Mouse (Mus musculus) small intestine, adult 2 months (tissue): Measurements from ENCODE around the gene Runx3. TPM values are rescaled to one million over a fixed set of nuclear protein-coding genes. Genes with fewer than 3 reads are reported as not detected.

ENCODE experiments used
- H3K27ac ChIP-seq: fragments of 200-500 bp; 2 replicates; pipeline ENCODE4 v1.5.1; 2012; ENCODE audit warnings: low read depth, low read length, control low read depth, inconsistent platforms; ENCODE audit not compliant: insufficient read depth
- H3K27me3 ChIP-seq: fragments of 200-500 bp; 2 replicates; pipeline ENCODE4 v1.6.1; 2012; ENCODE audit warnings: mild to moderate bottlenecking, moderate library complexity, low read length, inconsistent platforms; ENCODE audit not compliant: control insufficient read depth, insufficient read depth
- H3K36me3 ChIP-seq: fragments of 200-500 bp; 2 replicates; pipeline ENCODE4 v1.6.1; 2012; ENCODE audit warnings: mild to moderate bottlenecking, low read length, control low read depth, inconsistent platforms; ENCODE audit not compliant: control insufficient read depth, insufficient read depth
- H3K4me1 ChIP-seq: fragments of 200-500 bp; 2 replicates; pipeline ENCODE4 v1.6.1; 2012; ENCODE audit warnings: low read length, inconsistent platforms, mixed read lengths; ENCODE audit not compliant: control insufficient read depth, insufficient read depth, insufficient read length
- H3K4me3 ChIP-seq: fragments of 200-500 bp; 2 replicates; pipeline ENCODE4 v1.5.1; 2012; ENCODE audit warnings: low read depth, mild to moderate bottlenecking, control low read depth, inconsistent platforms, low read length, moderate library complexity
- CTCF ChIP-seq: fragments of 200-500 bp; IDR thresholded peaks from 2 replicates; pipeline ENCODE4 v1.5.1; 2012; ENCODE audit warnings: low read depth, mild to moderate bottlenecking, control low read depth, inconsistent platforms, low read length, moderate library complexity, mixed read lengths; ENCODE audit not compliant: insufficient replicate concordance, insufficient read length; ENCODE audit errors: extremely low read depth
- POLR2A ChIP-seq: fragments of 200-500 bp; IDR thresholded peaks from 2 replicates; pipeline ENCODE4 v1.6.1; 2012; ENCODE audit warnings: low read depth, mild to moderate bottlenecking, control low read depth, inconsistent platforms, low read length, moderate library complexity
- WGBS: fragments of 180-500 bp; shearing (Covaris S2); methylation state at CpG from one replicate; pipeline ENCODE4 v1.1.7; 2018; 5-methylcytosine and 5-hydroxymethylcytosine counted together
- polyA plus RNA-seq: library from polyadenylated mRNA; depleted of rRNA; stranded (reverse); fragments of >200 nt; gene quantifications from 2 replicates; pipeline ENCODE4 v1.2.3, GENCODE M21; 2012

Runx3 gene
- polyA plus RNA-seq, 1 experiment, result 23.7 TPM

DNA sequence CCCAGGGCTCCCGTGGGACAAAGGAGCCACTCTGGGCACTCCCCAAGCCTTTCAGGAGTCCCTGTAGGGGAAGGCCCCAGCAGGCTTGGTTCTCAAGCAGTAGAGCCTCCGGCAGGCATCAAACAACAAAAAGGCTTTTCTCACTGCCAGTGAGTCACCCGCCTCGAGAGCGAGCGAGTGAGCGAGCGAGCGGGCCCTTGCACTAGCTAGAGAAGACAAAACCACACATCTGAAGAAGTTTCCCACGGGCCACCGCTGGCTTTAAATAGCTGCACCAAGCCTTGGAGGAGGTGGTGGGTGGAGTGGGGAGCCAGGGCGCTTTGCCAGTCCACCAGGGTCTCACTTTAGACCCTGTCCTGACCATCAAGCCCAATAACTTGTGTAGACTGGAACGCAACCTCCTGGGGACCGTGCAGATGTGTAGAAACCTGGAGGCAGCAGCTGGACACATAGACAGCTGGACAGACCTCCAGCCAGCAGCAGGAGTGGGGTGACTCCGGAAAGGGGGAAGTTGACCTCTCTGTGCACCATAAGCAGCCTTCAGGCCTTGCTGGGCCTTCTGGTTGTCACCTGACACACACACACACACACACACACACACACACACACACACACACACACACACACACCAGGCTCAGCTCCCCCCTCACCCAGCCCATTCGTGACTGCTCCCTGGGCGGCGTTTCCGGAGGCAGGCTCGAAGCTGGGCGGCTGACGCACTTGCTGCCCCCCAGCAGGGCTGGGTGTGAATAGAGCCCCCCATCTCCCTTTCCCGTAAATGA lies 40.4 kb upstream of the Runx3 start:
- no peak overlapping the region; the same call in 1 of the 2 replicates for H3K4me3 ChIP-seq
- peak overlapping the region; percentile 67 for H3K27ac ChIP-seq
- 0 out of 2 replicates have a peak, but pooled peaks cover 9% of the 10 kb centered on the region for H3K4me1 ChIP-seq
- 59% methylated on average over 23 of the region's 23 CpGs for WGBS
- H3K27me3 ChIP-seq, result no peaks in the 10 kb centered on the region
- no peak for TF ChIP-seq CTCF
- TF ChIP-seq POLR2A, result no peak
- no peaks in the 10 kb centered on the region for H3K36me3 ChIP-seq

DNA sequence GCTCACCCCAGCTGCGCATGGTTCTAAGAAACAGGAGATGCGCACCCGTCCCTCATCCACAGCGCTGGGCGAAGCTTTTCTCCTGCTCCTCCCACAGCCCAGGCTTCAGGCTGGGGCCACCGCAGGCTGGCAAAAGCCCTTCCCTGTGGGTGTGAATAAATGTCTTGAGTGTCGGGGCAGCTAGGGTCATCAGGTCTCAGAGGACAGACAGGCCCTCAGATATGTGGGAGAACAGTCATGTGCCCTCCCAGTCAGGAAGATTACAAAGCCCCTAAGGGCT lies 39.9 kb upstream of the Runx3 start:
- WGBS, result 61% methylated on average over 7 of the region's 7 CpGs
- Histone ChIP-seq H3K4me3 (no peak overlapping the region), H3K27ac (peak overlapping the region; percentile 61), H3K27me3 (no peaks in the 10 kb centered on the region), H3K36me3 (no peaks in the 10 kb centered on the region), H3K4me1 (0 out of 2 replicates have a peak, but pooled peaks cover 9% of the 10 kb centered on the region)
- TF ChIP-seq POLR2A (no peak), CTCF (no peak)

DNA sequence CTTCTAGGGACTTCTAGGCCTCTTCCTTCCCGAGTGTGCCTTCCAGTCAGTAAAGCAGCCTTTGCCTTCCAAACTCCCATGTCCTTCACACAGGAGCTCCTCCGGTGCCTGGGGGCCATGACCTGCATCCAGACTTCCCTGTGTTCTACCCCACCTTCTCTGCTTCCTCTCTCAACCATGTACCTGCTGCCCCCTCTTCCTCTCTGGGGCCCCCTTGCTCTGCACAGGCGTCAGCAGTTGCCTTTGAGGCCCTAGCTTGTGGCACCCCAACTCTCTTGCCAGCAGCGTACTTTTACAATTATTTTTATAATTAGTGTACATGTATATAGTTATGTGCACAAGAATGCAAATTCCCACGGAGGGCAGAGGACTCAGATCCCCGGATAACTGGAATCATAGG lies 37.4 kb upstream of the Runx3 start:
- no peak overlapping the region for H3K27ac ChIP-seq
- WGBS, result 64% methylated on average over 6 of the region's 6 CpGs
- no peak overlapping the region for H3K4me3 ChIP-seq
- TF ChIP-seq POLR2A (no peak), CTCF (no peak)
- no peaks in the 10 kb centered on the region for H3K27me3 ChIP-seq
- H3K36me3 ChIP-seq, result no peaks in the 10 kb centered on the region
- 0 out of 2 replicates have a peak, but pooled peaks cover 9% of the 10 kb centered on the region for H3K4me1 ChIP-seq

DNA sequence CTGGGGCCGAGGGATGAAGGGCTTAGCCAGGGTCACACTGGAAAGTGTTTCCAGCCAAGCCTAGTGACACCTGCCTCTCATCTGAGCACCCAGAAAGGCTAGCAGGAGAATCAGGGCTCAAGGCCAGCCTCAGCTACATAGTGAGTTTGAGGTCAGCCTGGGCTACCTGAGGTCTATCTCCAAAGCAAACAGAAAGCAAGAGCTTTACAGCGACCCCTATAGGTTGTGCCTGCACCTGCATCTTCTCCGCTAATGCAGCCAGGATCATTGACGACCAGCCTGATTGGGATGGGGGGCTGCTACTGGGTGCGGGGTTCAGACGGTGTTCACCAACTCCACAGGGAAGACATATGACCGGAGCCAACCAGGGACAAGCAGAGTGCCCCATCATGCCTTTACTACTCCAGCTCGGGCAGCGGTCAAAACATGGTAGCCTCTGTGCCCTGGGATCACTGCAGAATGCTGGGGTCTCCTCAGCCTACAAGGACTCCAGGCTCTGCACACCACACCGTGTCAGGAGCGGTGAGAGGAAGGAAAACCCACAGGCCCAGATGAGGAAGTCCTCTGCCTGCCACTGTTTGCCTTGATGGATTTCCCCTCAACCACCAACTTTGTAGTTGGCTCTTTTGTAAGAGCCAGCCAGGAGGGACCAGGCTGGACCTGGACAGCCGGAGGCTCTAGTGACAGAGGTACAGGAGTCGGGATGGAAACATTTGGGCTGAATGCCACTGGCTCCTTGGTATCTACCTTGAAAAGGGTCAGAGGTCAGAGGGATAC lies 35.2 kb upstream of the Runx3 start:
- Histone ChIP-seq H3K4me1 (0 out of 2 replicates have a peak, but pooled peaks cover 5% of the 10 kb centered on the region), H3K27ac (no peak overlapping the region), H3K36me3 (no peaks in the 10 kb centered on the region), H3K27me3 (no peaks in the 10 kb centered on the region), H3K4me3 (no peak overlapping the region)
- TF ChIP-seq CTCF (peak; percentile 37; the same call in 1 of the 2 replicates), POLR2A (no peak)
- WGBS, result 66% methylated on average over 13 of the region's 13 CpGs

DNA sequence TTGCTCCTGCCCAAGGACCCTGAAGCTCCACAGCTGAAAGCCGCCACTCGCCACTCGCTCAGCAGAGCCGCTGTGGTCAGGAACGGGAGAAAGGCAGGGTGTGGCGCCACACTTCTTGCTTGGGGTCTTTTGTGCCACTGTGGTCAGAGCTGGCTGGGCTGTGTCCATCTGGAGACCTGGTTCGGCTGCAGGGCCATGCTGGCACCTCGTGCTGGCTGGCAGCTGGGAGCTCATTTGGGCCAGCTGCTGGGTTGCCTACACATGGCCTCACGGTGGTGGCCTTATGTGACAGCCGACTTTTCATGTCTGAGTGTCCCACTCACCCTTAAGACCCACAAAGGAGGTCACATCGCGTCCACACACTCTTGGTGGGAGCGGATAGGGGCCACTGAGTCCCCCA lies 29.8 kb upstream of the Runx3 start:
- 64% methylated on average over 13 of the region's 13 CpGs for WGBS

DNA sequence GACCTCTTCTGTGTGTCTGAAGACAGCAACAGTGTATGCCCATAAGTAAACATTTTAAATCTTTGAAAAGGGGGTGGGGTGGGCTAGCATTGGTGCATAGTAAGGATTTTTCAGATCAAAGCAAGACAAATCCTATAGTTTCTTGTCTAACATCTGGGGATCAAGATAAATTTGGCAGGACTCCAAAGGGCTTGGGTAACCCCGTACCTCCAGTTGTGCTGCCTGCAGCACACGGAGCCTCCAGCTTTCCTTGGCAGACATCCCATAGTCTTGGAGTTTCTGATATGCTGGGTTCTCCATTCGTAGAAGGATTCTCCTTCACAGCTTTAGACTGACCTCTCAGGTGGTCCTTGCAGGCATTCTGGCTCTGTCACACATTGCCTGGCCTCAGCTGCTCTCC lies 27.6 kb upstream of the Runx3 start:
- TF ChIP-seq CTCF, result no peak
- TF ChIP-seq POLR2A, result no peak
- Histone ChIP-seq H3K4me1 (no peaks in the 10 kb centered on the region; the same call in 1 of the 2 replicates), H3K36me3 (no peaks in the 10 kb centered on the region), H3K27ac (no peak overlapping the region), H3K27me3 (no peaks in the 10 kb centered on the region), H3K4me3 (no peak overlapping the region)
- 18% methylated on average over 3 of the region's 3 CpGs for WGBS

More for the DNA sequence above, 29.8 kb upstream of the Runx3 start:
- Histone ChIP-seq H3K27me3 (no peaks in the 10 kb centered on the region), H3K36me3 (no peaks in the 10 kb centered on the region), H3K4me1 (no peaks in the 10 kb centered on the region; the same call in 1 of the 2 replicates), H3K27ac (no peak overlapping the region), H3K4me3 (no peak overlapping the region)
- TF ChIP-seq CTCF (no peak), POLR2A (no peak)

DNA sequence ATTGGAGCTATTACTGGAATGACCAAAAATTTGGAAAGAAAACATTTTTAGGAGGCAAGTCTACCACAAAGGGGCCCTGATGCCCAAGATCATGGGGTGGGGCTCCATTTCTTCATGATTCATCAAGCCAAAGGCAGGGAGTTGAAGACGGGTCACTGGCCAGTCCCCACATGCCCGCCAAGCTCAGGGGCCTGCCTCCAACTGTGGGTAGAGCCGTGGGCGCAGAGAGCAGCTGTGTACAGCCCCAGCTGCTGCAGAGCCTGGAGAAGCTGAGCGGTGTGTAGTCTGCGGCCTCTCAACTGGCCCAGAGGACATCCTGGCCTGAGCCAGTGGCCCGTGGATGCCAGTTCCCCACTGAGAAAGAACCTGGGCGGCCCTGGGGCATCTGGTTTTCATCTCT lies 24.8 kb upstream of the Runx3 start:
- no peak overlapping the region for H3K4me3 ChIP-seq
- no peak for TF ChIP-seq CTCF
- no peak for TF ChIP-seq POLR2A
- H3K27ac ChIP-seq, result no peak overlapping the region
- no peaks in the 10 kb centered on the region for H3K27me3 ChIP-seq
- H3K36me3 ChIP-seq, result no peaks in the 10 kb centered on the region
- 71% methylated on average over 8 of the region's 8 CpGs for WGBS
- no peaks in the 10 kb centered on the region; the same call in none of the 2 replicates for H3K4me1 ChIP-seq
